Mouse (Mus musculus): ENCODE results near the gene Mzt1.
"Not testable (repeated sequence)": the region's sequence is repeated elsewhere in the genome, so short reads cannot be mapped to it uniquely, and the experiment has no call there.

Gene Mzt1

DNA sequence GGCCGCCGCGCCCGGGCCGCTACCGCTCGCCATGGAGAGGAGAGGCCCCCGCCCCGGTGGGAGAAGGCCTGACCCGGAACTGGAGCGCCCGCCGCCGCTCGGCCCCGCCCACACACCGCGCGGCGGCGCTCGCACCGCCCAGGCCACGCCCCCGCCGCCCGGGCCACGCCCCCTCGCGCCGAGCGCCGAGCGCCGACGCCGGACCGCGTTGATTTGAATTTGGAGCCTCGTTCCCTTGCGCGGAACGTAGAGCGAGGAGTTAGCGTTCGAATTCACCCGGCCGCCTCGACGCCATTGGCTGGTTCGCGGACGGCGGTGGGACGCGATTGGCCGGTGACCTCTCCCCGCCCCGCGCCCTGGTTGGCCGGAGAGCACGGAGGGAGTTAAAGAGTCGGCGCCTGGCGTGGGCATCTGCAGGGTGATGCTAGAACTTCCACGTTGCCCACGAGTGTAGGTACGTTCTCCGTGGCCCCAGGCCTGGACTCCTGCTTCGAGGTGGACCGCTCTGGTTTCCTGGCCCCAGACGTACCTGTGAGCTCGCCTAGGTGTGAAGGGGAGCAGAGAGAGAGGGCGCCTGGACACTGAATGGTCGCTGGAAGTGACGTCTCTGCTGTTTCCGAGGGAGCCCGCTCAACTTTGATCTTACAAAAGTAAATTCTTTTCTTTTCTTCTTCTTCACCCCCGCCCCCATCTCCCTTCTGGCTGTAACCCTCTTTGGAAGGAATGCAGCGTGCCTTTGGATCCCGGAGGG, at the start of gene Mzt1, which contains the start of gene Bora:
Gene Mzt1 (minus strand): TSS at position 104 of the 751 bp plus-strand sequence.
Gene Bora (plus strand): TSS at position 192 of the 751 bp plus-strand sequence.
- CTCF ChIA-PET, result no interaction called here

GRCm38 (mm10) chr14:99088947-99089346, 43.0 kb upstream of the Mzt1 start:
- CTCF ChIA-PET, result no interaction called here

- CTCF ChIA-PET, result no interaction called here
These were observed 25.2 kb upstream of the Mzt1 start for GRCm38 (mm10) chr14:99071146-99071545.

DNA sequence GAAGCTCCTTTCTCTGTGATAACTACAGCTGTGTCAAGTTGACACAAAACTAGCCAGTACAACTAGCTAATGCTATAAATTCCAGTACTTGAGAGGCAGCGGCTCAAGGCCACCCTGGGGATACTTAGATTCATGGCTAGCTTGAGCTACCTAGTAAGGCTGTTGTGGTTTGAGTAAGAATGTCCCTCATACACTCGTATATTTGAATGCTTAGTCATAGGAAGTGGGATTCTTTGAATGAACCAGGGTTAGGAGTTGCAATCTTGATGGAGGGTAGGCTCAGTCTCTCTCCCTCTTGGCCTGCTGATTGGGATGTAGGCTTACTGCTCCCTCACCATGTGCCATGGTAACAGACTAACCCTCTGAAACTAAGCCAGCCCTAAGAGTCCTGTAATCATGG, 17.2 kb upstream of the Mzt1 start:
- CTCF ChIA-PET, result no interaction called here

GRCm38 (mm10) chr14:99060616-99061015, 14.7 kb upstream of the Mzt1 start:
- CTCF ChIA-PET, result no interaction called here

- CTCF ChIA-PET, result no interaction called here
These were observed 13.1 kb upstream of the Mzt1 start for GRCm38 (mm10) chr14:99058959-99059586.

DNA sequence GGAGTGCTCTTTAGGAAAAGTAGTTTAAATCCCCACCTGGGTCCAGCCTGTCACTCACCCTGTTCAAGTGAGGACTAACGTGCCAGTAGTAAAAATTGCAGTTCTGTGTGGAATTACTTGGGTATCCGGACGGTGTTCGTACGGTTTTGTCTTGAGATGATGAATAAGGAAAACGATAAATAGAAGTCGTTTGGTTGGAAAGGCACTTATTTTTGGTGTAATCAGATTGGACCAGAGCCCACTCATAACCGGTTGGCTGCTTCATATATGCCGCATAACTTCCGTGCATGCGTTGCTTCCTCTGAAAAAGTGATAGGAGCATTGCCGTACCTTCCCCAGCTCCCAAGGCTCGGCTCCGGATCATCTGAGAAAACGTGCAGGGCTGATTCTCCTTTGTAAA, 848 bp upstream of the Mzt1 start:
- CTCF ChIA-PET, result no interaction called here

GRCm38 (mm10) chr14:99045378-99046030, 430 bp downstream of the Mzt1 start:
- CTCF ChIA-PET, result no interaction called here

DNA sequence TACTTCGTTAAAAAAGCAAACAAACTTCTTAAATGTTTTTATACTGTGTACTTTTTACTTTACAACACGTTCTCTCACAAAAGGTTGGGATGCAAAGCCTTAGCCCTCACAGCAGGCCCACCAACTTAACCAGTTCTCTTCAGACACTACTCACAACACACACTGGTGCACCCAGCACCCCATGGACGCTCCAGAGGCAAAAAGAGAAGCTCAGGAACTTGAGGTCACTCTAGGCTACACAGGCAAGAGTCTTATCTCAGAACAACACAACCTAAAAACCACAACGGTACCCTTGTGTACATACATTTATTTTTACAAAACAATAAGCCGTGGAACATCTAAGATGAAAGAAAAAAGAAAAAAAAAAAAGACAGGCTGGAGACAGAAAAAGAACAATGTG, 1.2 kb downstream of the Mzt1 start:
- CTCF ChIA-PET, result no interaction called here

- CTCF ChIA-PET, result no interaction called here
These were observed 1.8 kb downstream of the Mzt1 start for GRCm38 (mm10) chr14:99044096-99044495.

DNA sequence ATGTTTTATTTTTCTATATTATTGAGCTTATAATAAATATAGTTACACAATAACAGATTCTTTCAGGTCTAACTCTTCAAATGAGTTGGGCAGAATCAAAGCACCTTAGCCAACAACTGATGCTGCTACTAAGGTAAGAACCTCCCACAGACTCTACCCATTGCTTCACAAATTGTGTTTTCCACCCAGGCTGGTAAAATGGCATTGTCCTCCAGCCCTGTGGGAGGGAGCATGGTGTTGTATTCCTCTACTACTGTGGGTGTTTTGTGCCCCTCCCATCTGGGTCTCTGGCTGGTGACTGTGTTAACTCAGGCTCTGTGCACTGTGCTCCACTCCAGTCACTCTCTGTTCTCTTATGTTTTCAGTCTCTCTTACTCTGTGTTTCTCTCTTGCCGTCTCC, 2.4 kb downstream of the Mzt1 start:
- CTCF ChIA-PET, result no interaction called here

DNA sequence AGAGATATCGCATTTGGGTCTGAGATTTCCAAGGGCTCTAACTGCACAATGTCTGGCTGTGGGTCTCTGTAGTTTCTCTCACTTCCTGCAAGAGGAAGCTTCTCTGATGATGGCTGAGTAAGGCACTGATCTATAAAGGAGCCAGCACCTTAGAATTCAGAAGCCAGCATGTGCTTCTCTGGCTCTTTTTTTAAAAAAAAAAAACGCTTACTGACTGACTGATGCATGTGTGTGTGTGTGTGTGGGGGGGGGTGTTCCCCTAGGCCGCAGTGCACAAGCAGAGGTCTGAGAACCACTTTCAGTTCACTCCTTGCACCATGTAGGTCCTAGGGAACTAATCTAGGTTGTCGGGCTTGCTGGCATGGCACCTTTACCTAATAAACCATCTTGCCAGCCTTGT, 4.5 kb downstream of the Mzt1 start:
- CTCF ChIA-PET, result no interaction called here

DNA sequence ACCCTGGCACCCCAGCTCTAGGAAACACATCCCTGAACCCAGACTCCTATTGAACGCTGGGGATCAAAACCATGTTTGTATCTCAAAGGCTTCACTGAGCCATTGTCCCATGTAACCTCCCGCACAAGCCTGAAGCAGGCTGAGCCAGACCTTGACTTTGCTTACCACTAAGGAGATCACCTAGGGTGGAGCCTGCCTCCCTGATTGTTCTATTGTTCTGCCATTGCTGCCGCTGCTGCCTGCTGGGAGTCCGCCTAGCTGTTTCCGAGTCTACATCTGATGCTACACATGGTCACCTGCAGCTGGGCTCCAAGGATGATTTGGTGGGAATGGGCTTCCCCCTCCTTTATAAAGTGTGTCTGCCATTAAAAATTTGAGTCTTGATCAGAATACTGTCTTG, 6.6 kb downstream of the Mzt1 start:
- CTCF ChIA-PET, result not testable (repeated sequence)

- CTCF ChIA-PET, result no interaction called here
These were observed 8.2 kb downstream of the Mzt1 start for GRCm38 (mm10) chr14:99037703-99038102.

- CTCF ChIA-PET, result no interaction called here
These were observed 9.9 kb downstream of the Mzt1 start for GRCm38 (mm10) chr14:99036039-99036438.

DNA sequence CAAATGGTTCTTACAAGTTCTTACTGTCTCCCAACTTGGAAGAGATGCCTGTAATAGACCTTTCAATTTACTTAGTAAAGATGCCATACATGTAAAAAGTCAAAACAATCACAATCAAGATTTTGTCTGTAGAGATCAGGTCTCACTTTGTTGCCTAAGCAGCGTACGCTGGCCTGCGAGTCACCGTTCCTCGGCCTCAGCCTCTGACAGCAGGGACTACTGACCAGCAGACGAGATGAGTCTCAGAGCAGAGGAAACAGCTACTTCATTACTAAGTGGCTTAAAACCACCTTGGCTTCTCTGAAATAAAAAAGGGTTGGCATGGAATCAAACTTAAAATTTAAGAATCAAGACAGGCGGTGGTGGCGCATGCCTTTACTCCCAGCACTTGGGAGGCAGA, 11.1 kb downstream of the Mzt1 start:
- CTCF ChIA-PET, result not testable (repeated sequence)

- CTCF ChIA-PET, result no interaction called here
These were observed 13.3 kb downstream of the Mzt1 start for GRCm38 (mm10) chr14:99032596-99032995.

GRCm38 (mm10) chr14:99031337-99031873, 14.5 kb downstream of the Mzt1 start:
- CTCF ChIA-PET, result no interaction called here

GRCm38 (mm10) chr14:99029987-99030386, 15.9 kb downstream of the Mzt1 start:
- CTCF ChIA-PET, result no interaction called here

GRCm38 (mm10) chr14:99022346-99023086, 23.4 kb downstream of the Mzt1 start:
- CTCF ChIA-PET, result no interaction called here

DNA sequence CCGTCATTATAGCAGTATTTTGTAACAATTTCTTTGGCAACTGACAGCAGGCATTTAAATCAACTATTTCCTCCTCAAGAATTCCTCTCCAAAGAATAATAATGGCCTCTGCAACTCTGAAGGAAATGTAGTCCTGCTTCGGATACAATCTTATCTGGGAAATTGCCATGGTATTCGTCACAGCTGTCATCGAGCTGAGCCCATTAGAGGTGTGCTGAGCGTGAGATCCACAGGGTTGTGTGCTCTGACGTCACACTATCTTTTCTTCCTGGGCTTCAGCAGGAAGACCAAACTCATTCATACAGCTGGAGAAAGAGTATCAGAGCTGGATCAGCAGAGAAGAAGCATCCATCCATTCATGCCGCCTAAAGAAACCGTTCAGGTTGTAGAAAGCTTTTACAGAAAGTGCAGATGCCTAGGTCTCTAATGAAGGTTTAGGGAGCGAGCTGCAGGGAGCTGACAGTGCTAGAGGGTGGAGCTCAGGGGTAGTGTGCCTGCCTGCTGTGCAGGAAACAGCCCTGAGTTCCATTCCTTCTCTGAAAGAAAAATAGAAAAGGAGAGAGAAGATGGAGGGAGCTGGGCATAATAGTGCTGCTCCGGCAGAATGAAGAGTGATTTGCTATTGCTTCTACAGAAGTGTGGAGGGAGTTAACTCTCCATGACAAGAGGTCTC, 26.7 kb downstream of the Mzt1 start:
- CTCF ChIA-PET, result no interaction called here

DNA sequence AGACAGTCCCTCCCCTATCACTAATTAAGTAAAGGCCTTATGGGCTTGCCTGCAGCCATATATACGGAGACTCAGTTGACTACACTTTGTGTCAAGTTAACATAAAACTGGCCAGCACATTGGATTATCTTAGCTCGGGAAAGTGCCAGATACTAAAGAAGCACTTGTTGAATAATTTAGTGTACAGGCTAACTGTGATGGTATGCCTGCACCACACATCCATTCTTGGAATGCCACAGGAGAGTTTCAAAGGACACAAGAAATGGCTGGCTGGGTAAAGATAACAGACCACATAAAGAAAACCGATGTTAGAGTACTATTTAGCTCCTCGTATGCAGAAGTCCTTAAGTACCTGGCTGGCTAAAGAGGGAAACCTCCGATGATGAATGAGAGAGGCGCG, 27.2 kb downstream of the Mzt1 start:
- CTCF ChIA-PET, result no interaction called here
